Mouse (Mus musculus) hindbrain, embryonic 15.5 days (tissue): Measurements from ENCODE around the gene Ovca2. TPM values are rescaled to one million over a fixed set of nuclear protein-coding genes. Genes with fewer than 3 reads are reported as not detected.

Experiments
- ATAC-seq: fragments of 200-750 bp; cut with Nextera tagmentation; 2 replicates; pipeline ENCODE4 v1.8.0; 2017; ENCODE audit warnings: low read depth, moderate number of reproducible peaks, moderate TSS enrichment; ENCODE audit not compliant: low FRiP score
- H3K27ac ChIP-seq: fragments of 300-500 bp; sonication (generic); replicated peaks from 2 replicates; pipeline ENCODE4 v1.5.1; 2015; ENCODE audit warnings: mild to moderate bottlenecking, inconsistent platforms
- H3K27me3 ChIP-seq: fragments of 300-500 bp; sonication (generic); 2 replicates; pipeline ENCODE4 v1.6.1; 2015; ENCODE audit warnings: control low read depth, inconsistent platforms
- H3K36me3 ChIP-seq: fragments of 300-500 bp; sonication (generic); 2 replicates; pipeline ENCODE4 v1.6.1; 2015; ENCODE audit warnings: control low read depth, inconsistent platforms
- H3K4me1 ChIP-seq: fragments of 300-500 bp; sonication (generic); replicated peaks from 2 replicates; pipeline ENCODE4 v1.6.1; 2015; ENCODE audit warnings: control low read depth, inconsistent platforms
- H3K4me2 ChIP-seq: fragments of 300-500 bp; sonication (generic); 2 replicates; pipeline ENCODE4 v1.6.1; 2015; ENCODE audit warnings: moderate library complexity, mild to moderate bottlenecking, inconsistent platforms
- H3K4me3 ChIP-seq: fragments of 300-500 bp; sonication (generic); 2 replicates; pipeline ENCODE4 v1.5.1; 2015; ENCODE audit warnings: mild to moderate bottlenecking, inconsistent platforms
- H3K9ac ChIP-seq: fragments of 300-500 bp; sonication (generic); 2 replicates; pipeline ENCODE4 v1.6.1; 2015; ENCODE audit warnings: inconsistent platforms
- H3K9me3 ChIP-seq: fragments of 300-500 bp; sonication (generic); 2 replicates; pipeline ENCODE4 v1.6.1; 2016; ENCODE audit warnings: control low read depth, inconsistent platforms
- WGBS: fragments of 180-500 bp; shearing (Covaris S2); methylation state at CpG from one replicate; pipeline ENCODE4 v1.1.7; 2015; 5-methylcytosine and 5-hydroxymethylcytosine counted together
- polyA plus RNA-seq: library from polyadenylated mRNA; unstranded; fragments of >200 nt; fragmentation: Nextera tagmentation; extraction: Ambion mirVana; gene quantifications from 2 replicates; pipeline ENCODE4 v1.2.1, GENCODE M21; 2015

Gene Ovca2
- polyA plus RNA-seq, 1 experiment from 2014 or later = 14.8 TPM

DNA sequence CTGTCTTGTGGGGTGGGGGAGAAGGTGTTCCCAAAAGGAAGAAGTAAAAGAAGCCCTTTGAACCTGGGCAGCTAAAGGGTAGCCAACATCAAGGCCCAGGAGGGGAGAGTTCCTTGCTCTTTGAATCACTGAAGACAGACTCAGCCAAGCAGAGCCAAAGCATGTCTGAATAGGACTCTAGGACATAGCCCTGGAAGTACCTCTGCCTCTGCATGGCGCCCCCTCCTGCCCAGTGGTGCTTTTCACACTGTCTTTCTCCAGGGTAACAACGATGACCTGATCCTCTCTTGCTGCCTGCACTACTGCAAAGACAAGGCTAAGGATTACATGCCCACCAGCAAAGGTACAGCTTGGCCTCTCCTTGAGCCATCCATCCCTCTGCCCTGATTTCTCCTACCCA is 19.1 kb downstream of the Ovca2 start:
- Histone ChIP-seq H3K9me3 (no peaks in the 10 kb centered on the region), H3K9ac (no peak overlapping the region), H3K4me2 (no peak overlapping the region), H3K4me3 (no peak overlapping the region), H3K27ac (no peak overlapping the region), H3K27me3 (peaks cover 23% of the 10 kb centered on the region), H3K36me3 (peaks cover 10% of the 10 kb centered on the region; the same call in 1 of the 2 replicates), H3K4me1 (no peaks in the 10 kb centered on the region)
- 65% methylated on average over 2 of the region's 2 CpGs for WGBS
- ATAC-seq = no peak

DNA sequence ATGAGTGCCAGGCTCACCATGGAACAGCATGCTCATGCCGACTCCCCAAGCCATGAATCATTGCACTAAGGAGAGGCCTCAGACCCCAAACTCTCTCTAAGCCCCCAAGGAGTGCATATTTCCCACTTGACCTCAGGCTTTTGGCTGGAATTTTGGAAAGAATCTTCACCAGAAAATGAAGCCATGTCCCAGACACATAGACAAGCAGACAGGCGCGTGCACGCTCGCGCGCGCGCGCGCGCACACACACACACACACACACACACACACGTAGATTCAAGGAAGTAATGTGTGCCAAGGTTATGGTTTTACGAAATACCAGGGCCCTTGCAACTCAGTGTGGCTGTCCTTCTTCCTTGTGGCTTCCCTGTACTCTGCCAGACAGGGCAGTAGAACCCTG is 20.2 kb downstream of the Ovca2 start:
- 95% methylated on average over 14 of the region's 14 CpGs for WGBS
- no peak overlapping the region for H3K4me3 ChIP-seq
- no peak for ATAC-seq
- H3K9me3 ChIP-seq = no peaks in the 10 kb centered on the region
- H3K4me1 ChIP-seq = no peaks in the 10 kb centered on the region
- H3K9ac ChIP-seq = no peak overlapping the region
- H3K36me3 ChIP-seq = peaks cover 10% of the 10 kb centered on the region; the same call in 1 of the 2 replicates
- no peak overlapping the region for H3K27ac ChIP-seq
- peaks cover 12% of the 10 kb centered on the region for H3K27me3 ChIP-seq
- H3K4me2 ChIP-seq = no peak overlapping the region

DNA sequence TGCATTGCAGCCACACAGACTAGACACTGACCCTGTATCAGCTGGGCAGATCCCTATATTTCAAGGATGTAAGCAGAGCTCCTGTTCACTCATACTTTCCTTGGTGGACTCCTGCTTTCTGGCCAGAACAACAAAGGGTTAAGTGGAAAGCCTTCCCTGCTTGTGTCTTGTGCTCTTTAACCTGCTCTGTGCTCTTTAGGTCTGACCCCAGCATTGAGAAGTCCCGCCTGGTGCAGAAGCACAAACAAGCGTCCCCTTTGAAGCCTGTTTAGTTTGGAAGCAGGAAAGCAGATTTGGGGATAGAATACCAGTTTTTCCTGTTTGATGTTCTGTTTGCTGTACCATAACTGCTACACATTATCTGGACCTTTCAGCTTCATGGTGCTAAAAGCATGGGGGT is 20.7 kb downstream of the Ovca2 start:
- H3K27ac ChIP-seq = 0 out of 2 replicates have a peak overlapping the region, but pooled peaks have one; percentile 20
- 38% methylated on average over 2 of the region's 2 CpGs for WGBS
- H3K4me3 ChIP-seq = no peak overlapping the region
- H3K4me1 ChIP-seq = no peaks in the 10 kb centered on the region
- H3K4me2 ChIP-seq = no peak overlapping the region
- H3K9ac ChIP-seq = no peak overlapping the region
- H3K9me3 ChIP-seq = no peaks in the 10 kb centered on the region
- peaks cover 5% of the 10 kb centered on the region; the same call in 1 of the 2 replicates for H3K36me3 ChIP-seq
- ATAC-seq = no peak
- H3K27me3 ChIP-seq = peaks cover 7% of the 10 kb centered on the region

DNA sequence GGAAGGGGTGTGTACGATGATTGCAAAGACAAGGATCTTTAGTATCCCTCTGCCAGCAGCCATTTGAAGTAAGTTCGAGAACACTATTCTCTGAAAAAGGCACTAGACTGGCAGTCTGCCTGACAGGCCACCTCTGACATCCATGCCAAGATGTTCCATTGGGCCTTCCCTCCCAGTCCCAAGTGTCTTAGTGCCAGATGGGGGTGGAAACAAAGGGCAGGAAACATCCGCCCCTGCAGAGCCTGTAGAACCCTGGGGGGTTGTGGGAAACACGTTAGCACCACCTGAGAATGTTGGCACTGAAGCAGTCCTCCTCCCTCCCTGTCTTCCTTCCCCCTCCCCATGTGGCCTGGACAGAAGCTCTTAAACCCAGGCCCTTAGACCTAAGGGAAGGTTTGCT is 21.6 kb downstream of the Ovca2 start:
- no peak for ATAC-seq
- Histone ChIP-seq H3K36me3 (0 out of 2 replicates have a peak, but pooled peaks cover 3% of the 10 kb centered on the region), H3K9me3 (no peaks in the 10 kb centered on the region), H3K27me3 (no peaks in the 10 kb centered on the region), H3K4me2 (no peak overlapping the region), H3K27ac (peak overlapping the region; percentile 25; the same call in 1 of the 2 replicates), H3K9ac (no peak overlapping the region), H3K4me1 (no peaks in the 10 kb centered on the region), H3K4me3 (no peak overlapping the region)
- 57% methylated on average over 4 of the region's 4 CpGs for WGBS

DNA sequence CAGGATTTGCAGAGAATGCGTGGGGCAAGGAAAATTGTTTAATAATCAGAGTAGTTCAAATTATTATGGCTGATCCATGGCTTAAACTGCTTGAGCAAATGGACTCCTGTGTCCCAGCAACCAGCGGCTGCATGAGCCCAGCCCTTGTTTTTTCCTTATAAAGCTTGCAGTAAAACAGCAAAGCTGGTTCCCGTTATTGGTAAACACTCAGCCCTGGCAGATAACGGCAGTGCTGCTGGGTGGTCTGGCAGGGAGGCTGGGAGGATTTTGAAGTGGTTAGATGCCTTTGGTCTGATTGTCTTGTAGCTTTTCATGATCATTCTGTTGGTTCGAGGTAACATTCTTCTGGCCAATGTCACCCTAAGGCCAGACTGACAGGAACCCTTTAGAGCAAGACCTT is 22.2 kb downstream of the Ovca2 start:
- ATAC-seq = no peak

DNA sequence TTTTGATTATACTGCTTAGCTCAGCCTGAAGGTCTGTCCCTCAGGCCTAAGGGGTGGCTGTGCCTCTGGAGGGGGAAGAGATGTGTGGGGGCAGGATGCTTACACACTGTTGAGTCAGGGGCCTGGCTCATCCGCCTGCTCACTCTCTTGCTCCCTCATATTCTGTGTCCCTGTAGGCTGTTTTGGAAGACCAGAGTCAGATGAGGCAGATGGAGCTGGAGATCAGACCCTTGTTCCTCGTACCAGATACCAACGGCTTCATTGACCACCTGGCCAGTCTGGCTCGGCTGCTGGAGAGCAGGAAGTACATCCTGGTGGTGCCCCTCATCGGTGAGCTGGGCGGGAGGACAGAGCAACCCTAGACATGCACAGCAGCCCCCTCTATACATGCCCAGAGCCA is 22.6 kb downstream of the Ovca2 start:
- no peaks in the 10 kb centered on the region for H3K9me3 ChIP-seq
- H3K4me1 ChIP-seq = no peaks in the 10 kb centered on the region
- ATAC-seq = no peak
- no peaks in the 10 kb centered on the region for H3K27me3 ChIP-seq
- H3K4me2 ChIP-seq = no peak overlapping the region
- no peak overlapping the region for H3K4me3 ChIP-seq
- H3K27ac ChIP-seq = peak overlapping the region; percentile 25; the same call in 1 of the 2 replicates
- 82% methylated on average over 6 of the region's 6 CpGs for WGBS
- 0 out of 2 replicates have a peak, but pooled peaks cover 3% of the 10 kb centered on the region for H3K36me3 ChIP-seq
- 0 out of 2 replicates have a peak overlapping the region, but pooled peaks have one; percentile 13 for H3K9ac ChIP-seq

More for the DNA sequence above, 22.2 kb downstream of the Ovca2 start:
- Histone ChIP-seq H3K27me3 (no peaks in the 10 kb centered on the region), H3K4me2 (no peak overlapping the region), H3K9me3 (no peaks in the 10 kb centered on the region), H3K36me3 (0 out of 2 replicates have a peak, but pooled peaks cover 3% of the 10 kb centered on the region), H3K27ac (0 out of 2 replicates have a peak overlapping the region, but pooled peaks have one; percentile 25), H3K4me1 (no peaks in the 10 kb centered on the region), H3K9ac (no peak overlapping the region), H3K4me3 (no peak overlapping the region)
- WGBS = 69% methylated on average over 5 of the region's 5 CpGs

DNA sequence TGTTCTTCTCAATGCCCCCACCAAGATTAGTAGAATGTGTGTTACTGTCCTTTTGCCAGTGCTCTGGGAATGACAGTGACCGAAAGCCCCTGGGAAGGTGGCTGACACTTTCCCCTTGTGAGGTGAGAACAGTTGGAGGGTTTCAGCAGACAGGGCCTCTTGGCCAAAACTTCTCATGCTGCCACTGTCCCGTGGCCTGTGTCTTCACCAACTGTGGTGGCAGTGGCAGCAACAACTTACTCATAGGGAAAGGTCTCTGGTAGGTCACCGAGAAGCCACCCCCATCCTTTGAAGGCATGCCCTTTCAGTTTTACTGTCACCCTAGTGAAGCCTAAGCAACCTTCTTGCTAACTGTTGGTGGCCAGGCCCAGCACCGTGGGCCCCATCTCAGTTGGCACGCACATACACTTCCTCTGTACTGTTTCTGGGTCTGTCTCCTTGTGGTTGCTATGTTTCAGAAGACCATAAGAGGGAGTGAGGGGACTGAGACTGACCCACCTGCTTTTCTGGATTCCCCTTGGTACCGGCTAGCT is 24.5 kb downstream of the Ovca2 start:
- ATAC-seq = no peak
- Histone ChIP-seq H3K36me3 (peaks cover 9% of the 10 kb centered on the region; the same call in 1 of the 2 replicates), H3K27ac (no peak overlapping the region), H3K4me2 (no peak overlapping the region), H3K27me3 (no peaks in the 10 kb centered on the region), H3K4me3 (no peak overlapping the region), H3K9me3 (no peaks in the 10 kb centered on the region), H3K9ac (no peak overlapping the region), H3K4me1 (no peaks in the 10 kb centered on the region)
- WGBS = 70% methylated on average over 6 of the region's 6 CpGs

DNA sequence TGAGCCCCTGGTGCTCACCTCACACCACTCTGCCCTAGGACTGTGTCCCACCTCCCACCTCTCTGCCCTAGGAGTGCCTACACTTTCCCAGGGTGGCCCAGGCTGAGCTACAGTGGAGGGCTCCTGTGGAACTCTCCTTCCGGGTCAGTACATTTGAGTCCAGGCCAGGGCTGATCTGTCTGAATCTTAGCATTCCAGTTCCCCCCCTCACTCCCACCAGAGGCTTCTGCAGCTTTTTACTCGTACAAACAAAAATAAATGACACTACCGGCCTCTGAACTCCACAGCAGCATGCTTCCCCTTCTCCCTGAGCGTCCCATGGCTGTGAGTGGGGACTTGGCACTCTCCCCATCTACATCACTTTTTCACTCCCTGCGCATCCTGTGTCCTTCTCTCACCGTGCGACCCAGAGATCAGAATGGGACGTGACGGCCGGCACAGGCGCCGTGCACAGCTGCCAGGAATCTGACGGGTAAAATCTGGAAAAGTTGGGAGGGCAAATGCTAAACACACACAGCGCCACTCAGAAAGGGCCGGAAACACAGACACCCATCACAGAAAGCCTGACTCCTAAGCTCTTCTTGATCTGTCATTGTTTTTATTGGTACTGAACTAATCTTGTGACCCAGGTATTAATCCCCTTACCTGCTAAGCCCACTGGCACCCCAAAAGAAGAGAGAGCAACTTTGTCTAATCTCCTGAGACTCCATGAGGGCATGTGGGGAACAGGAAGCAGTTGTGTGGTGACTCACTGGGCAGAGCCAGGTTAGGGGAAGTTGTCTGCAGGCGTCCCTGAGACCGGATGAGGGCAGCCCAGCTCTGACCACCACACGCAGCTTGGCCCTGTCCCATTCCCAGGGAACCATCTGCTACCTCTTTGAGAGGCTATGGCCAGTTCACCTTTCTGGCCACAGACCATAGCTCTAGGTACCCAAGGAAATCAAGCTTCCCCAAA is 25.8 kb downstream of the Ovca2 start:
- ATAC-seq = no peak
- Histone ChIP-seq H3K9me3 (no peaks in the 10 kb centered on the region), H3K4me3 (no peak overlapping the region), H3K27ac (peak overlapping the region; percentile 48), H3K9ac (no peak overlapping the region), H3K4me2 (no peak overlapping the region), H3K4me1 (peaks cover 2% of the 10 kb centered on the region), H3K27me3 (no peaks in the 10 kb centered on the region), H3K36me3 (peaks cover 9% of the 10 kb centered on the region; the same call in 1 of the 2 replicates)
- WGBS = 81% methylated on average over 18 of the region's 18 CpGs

DNA sequence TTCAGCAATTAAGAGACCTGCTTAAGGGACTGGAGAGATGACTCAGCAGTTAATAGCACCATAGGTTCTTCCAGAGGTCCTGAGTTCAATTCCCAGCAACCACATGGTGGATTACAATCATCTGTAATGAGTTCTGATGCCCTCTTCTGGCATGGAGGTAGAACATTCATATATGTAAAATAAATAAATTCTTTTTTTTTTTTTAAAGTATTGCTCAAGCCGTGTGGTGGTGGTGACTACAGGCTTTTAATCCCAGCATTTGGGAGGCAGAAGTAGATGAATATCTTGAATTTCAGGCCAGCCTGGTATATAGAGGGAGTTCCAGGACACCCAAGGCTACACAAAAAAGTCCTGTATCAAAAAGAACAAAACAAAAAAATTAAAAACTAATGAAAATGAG is 28.3 kb downstream of the Ovca2 start:
- ATAC-seq = no peak
- Histone ChIP-seq H3K9me3 (no peaks in the 10 kb centered on the region), H3K4me1 (peaks cover 15% of the 10 kb centered on the region), H3K4me3 (no peak overlapping the region), H3K27me3 (no peaks in the 10 kb centered on the region), H3K36me3 (peaks cover 6% of the 10 kb centered on the region), H3K9ac (no peak overlapping the region), H3K4me2 (no peak overlapping the region), H3K27ac (no peak overlapping the region)
- 76% methylated on average over 1 of the region's 1 CpGs for WGBS

DNA sequence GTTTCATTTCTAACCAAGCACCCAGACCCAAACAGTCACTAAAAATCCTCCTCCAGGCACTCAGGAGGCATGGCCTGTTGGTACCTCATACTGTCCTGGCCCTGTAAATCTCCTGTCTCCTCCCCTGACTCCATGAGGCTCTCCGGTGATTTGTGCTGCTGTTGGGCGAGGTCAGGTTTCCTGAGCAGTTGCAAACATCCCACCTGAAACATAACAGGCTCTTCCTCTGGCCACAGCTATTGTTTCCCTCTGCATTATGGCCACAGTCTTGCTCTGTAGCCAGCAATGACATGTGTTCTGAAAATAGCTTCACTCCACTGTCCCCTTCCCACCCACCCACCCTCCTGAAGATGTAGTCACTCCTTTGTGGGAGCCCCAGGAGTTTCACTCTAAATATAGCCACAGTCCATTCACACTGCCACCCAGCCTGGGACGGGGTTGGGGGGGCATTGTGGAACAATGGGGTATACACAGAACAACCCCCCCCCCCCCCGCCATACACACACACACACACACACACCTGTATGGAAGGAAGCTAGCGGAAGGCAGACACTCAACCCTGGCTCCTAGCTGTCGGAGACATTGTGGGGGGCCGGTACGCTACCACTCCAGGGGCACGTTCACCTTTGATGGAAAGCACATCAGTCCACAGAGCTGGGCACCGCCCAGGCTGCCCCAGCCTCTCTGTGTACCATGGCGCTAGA is 30.2 kb downstream of the Ovca2 start:
- peaks cover 15% of the 10 kb centered on the region for H3K4me1 ChIP-seq
- no peaks in the 10 kb centered on the region for H3K9me3 ChIP-seq
- no peaks in the 10 kb centered on the region for H3K27me3 ChIP-seq
- H3K27ac ChIP-seq = peak overlapping the region; percentile 77
- peak; percentile 20; the same call in 1 of the 2 replicates for ATAC-seq
- peaks cover 20% of the 10 kb centered on the region for H3K36me3 ChIP-seq
- H3K4me3 ChIP-seq = no peak overlapping the region
- no peak overlapping the region for H3K9ac ChIP-seq
- WGBS = 92% methylated on average over 10 of the region's 11 CpGs
- no peak overlapping the region for H3K4me2 ChIP-seq

DNA sequence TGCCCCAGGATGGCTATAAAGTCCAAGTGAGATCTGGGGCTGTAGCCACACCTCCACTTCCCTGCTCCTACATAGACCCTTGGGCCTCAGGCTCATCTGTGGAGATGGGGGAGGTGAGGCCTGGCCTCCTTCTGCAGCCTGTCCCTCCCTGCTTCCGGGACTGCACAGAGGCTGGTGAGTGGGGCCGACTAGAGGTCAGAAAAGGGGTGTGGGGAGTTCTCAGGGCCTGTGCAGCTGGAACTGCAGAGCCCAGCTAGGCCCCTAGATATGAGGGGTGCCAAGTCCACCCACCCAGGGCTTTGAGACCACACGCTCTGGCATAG is 30.8 kb downstream of the Ovca2 start:
- peak; percentile 59; the same call in 1 of the 2 replicates for ATAC-seq
- WGBS = 49% methylated on average over 3 of the region's 3 CpGs
- Histone ChIP-seq H3K4me2 (no peak overlapping the region), H3K36me3 (peaks cover 26% of the 10 kb centered on the region), H3K27ac (peak overlapping the region; percentile 77), H3K27me3 (no peaks in the 10 kb centered on the region), H3K4me3 (no peak overlapping the region), H3K9me3 (no peaks in the 10 kb centered on the region), H3K4me1 (peaks cover 15% of the 10 kb centered on the region), H3K9ac (no peak overlapping the region)
